Mouse (Mus musculus): ENCODE measurements around the gene Tk1. TPM values are rescaled to one million over a fixed set of nuclear protein-coding genes. Genes with fewer than 3 reads are reported as not detected.

Gene Tk1
- total and polyA plus RNA-seq, 3 experiments: 172 to 188 TPM; not detected in 1

DNA sequence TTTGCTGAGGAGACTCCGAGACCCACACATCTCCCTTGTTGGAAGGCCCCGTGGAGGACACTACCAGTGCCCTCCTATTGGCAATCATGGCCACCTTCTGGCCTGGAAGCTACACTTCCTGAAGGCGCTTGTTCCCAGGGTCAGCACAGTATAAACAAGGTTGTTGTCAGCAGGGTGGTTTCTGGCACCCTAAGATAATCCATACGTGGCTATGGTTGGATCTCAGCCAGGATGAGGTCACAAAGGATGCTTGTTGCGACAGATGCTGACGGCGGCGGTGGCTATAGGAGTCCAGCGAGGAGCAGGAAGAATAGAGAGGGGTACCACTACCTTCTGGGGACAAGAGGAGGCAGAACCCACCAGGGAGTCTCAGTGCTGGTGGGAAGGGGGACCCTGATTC lies 4.5 kb upstream of the Tk1 start (continued):
- peak; percentile 39; the same call in 1 of the 2 replicates for TF ChIP-seq BHLHE40 (IDR thresholded peaks at IDR 0.05; ENCODE audit: borderline replicate concordance, low read depth, low read length)
- peak; percentile 79 for TF ChIP-seq SIN3A (IDR thresholded peaks at IDR 0.05; ENCODE audit: low read length)

GRCm38 (mm10) chr11:117829671-117830215 lies 3.9 kb upstream of the Tk1 start:
- no peak overlapping the region for H3K9ac ChIP-seq (ENCODE audit: control insufficient read depth, low read depth, low read length, poor library complexity, severe bottlenecking)
- H3K4me1 ChIP-seq (ENCODE audit: control insufficient read depth in 1 of 2, insufficient read depth in 2 of 2, low read length in 2 of 2): peaks cover 19 to 59% of the 10 kb centered on the region in 2 experiments
- DNase-seq (ENCODE audit: low read depth, low spot score): peak; percentile 56
- no peaks in the 10 kb centered on the region for H3K27me3 ChIP-seq (ENCODE audit: control insufficient read depth in 1 of 2, insufficient read depth in 2 of 2, low read length in 2 of 2)
- no peak overlapping the region for H3K4me3 ChIP-seq (ENCODE audit: control insufficient read depth in 1 of 2, insufficient read depth in 1 of 2, low read depth in 2 of 2, low read length in 2 of 2)
- H3K79me2 ChIP-seq (ENCODE audit: control insufficient read depth, insufficient read depth, low read length, poor library complexity): peaks cover 9% of the 10 kb centered on the region
- peak overlapping the region; percentile 52 for H3K27ac ChIP-seq (ENCODE audit: control insufficient read depth, low read depth, low read length)
- TF ChIP-seq RAD21 (IDR thresholded peaks at IDR 0.05; ENCODE audit: low read depth, low read length): no peak
- TF ChIP-seq HCFC1 (IDR thresholded peaks at IDR 0.05; ENCODE audit: low read depth, low read length): no peak
- TF ChIP-seq POLR2A (IDR thresholded peaks at IDR 0.05; ENCODE audit: control insufficient read depth in 1 of 2, insufficient read depth in 1 of 2, low read depth in 1 of 2, low read length in 2 of 2, poor library complexity in 1 of 2): no peak
- no peak for TF ChIP-seq KAT2A (conservative IDR thresholded peaks at IDR 0.05; ENCODE audit: low read depth, low read length)
- TF ChIP-seq GABPA (IDR thresholded peaks at IDR 0.05; ENCODE audit: low read depth, low read length): no peak
- TF ChIP-seq TBP (IDR thresholded peaks at IDR 0.05; ENCODE audit: low read depth, low read length): no peak
- TF ChIP-seq ZKSCAN1 (IDR thresholded peaks at IDR 0.05; ENCODE audit: low read depth, low read length): no peak
- no peak for TF ChIP-seq TCF12 (IDR thresholded peaks at IDR 0.05; ENCODE audit: low read depth, low read length)
- no peak for TF ChIP-seq USF1 (IDR thresholded peaks at IDR 0.05; ENCODE audit: low read depth, low read length)
- TF ChIP-seq MXI1 (IDR thresholded peaks at IDR 0.05; ENCODE audit: low read depth, low read length): no peak
- no peak for TF ChIP-seq ETS1 (IDR thresholded peaks at IDR 0.05; ENCODE audit: low read depth, low read length)
- no peak for TF ChIP-seq JUND (IDR thresholded peaks at IDR 0.05; ENCODE audit: low read depth, low read length)
- TF ChIP-seq MYC (IDR thresholded peaks at IDR 0.05; ENCODE audit: low read depth, low read length): no peak; the same call in 1 of the 2 replicates
- TF ChIP-seq MAX (IDR thresholded peaks at IDR 0.05; ENCODE audit: low read length): no peak
- TF ChIP-seq MYB (IDR thresholded peaks at IDR 0.05; ENCODE audit: low read depth, low read length): no peak
- TF ChIP-seq MAZ (IDR thresholded peaks at IDR 0.05; ENCODE audit: low read depth, low read length): no peak
- TF ChIP-seq ZNF384 (IDR thresholded peaks at IDR 0.05; ENCODE audit: low read depth, low read length): no peak
- peaks cover 0 to 34% of the 10 kb centered on the region in 2 experiments; a peak in 2 of 4 replicates for H3K36me3 ChIP-seq (ENCODE audit: control insufficient read depth in 1 of 2, insufficient read depth in 2 of 2, low read length in 2 of 2)
- no peaks in the 10 kb centered on the region for H3K9me3 ChIP-seq (replicated peaks; ENCODE audit: insufficient read depth, low read length)

All from MEL (cell line).